Mouse (Mus musculus) myocyte (in vitro differentiated cells): ENCODE results near the gene Dzip1. TPM values are rescaled to one million over a fixed set of nuclear protein-coding genes. Genes with fewer than 3 reads are reported as not detected.

ENCODE experiments used
- H3K27me3 ChIP-seq: one replicate; pipeline ENCODE4 v1.6.1; 2011; ENCODE audit not compliant: control insufficient read depth, insufficient read depth, insufficient read length
- H3K36me3 ChIP-seq: one replicate; pipeline ENCODE4 v1.6.1; 2011; ENCODE audit not compliant: control insufficient read depth, insufficient read depth
- H3K4me2 ChIP-seq: one replicate; pipeline ENCODE4 v1.6.1; 2011; ENCODE audit warnings: low read depth, control low read depth
- H3K4me3 ChIP-seq: one replicate; pipeline ENCODE4 v1.5.1; 2011; ENCODE audit warnings: mild to moderate bottlenecking, control low read depth, moderate library complexity
- H3K79me2 ChIP-seq: one replicate; pipeline ENCODE4 v1.6.1; 2011; ENCODE audit not compliant: control insufficient read depth, insufficient read depth
- H3ac ChIP-seq: one replicate; pipeline ENCODE4 v1.6.1; 2011; ENCODE audit not compliant: control insufficient read depth, insufficient read length
- CEBPB ChIP-seq: IDR thresholded peaks from 2 replicates; pipeline ENCODE4 v1.6.1; 2011; ENCODE audit warnings: mild to moderate bottlenecking, moderate library complexity; ENCODE audit not compliant: poor library complexity, insufficient read depth, severe bottlenecking
- E2F4 ChIP-seq: IDR thresholded peaks from one replicate; pipeline ENCODE4 v1.6.1; 2011; ENCODE audit warnings: mild to moderate bottlenecking, control low read depth, moderate library complexity; ENCODE audit not compliant: insufficient read depth
- MAX ChIP-seq: IDR thresholded peaks from one replicate; pipeline ENCODE4 v1.6.1; 2011; ENCODE audit warnings: low read depth, mild to moderate bottlenecking, control low read depth
- MYOD1 ChIP-seq, 3 experiments: IDR thresholded peaks; one replicate each; pipeline ENCODE4 v1.6.1; 2011; ENCODE audit warnings: control low read depth in 2 of 3, low read depth in 2 of 3, mild to moderate bottlenecking in 2 of 3, moderate library complexity in 1 of 3; ENCODE audit not compliant: insufficient read length in 2 of 3, control insufficient read depth in 1 of 3
- MYOG ChIP-seq, 3 experiments: IDR thresholded peaks; one replicate each; pipeline ENCODE4 v1.6.1; 2011; ENCODE audit warnings: control low read depth in 2 of 3, low read depth in 2 of 3, mild to moderate bottlenecking in 2 of 3; ENCODE audit not compliant: insufficient read length in 2 of 3, control insufficient read depth in 1 of 3, insufficient read depth in 1 of 3
- POLR2A ChIP-seq: IDR thresholded peaks from one replicate; pipeline ENCODE4 v1.6.1; 2011; ENCODE audit warnings: low read depth, mild to moderate bottlenecking, control low read depth, moderate library complexity; ENCODE audit not compliant: insufficient read length
- POLR2AphosphoS2 ChIP-seq: IDR thresholded peaks from one replicate; pipeline ENCODE4 v1.6.1; 2011; ENCODE audit warnings: low read depth, control low read depth; ENCODE audit not compliant: insufficient read length
- REST ChIP-seq: IDR thresholded peaks from one replicate; pipeline ENCODE4 v1.6.1; 2011; ENCODE audit warnings: mild to moderate bottlenecking, control low read depth, moderate library complexity; ENCODE audit not compliant: insufficient read depth, insufficient read length
- SRF ChIP-seq: IDR thresholded peaks from one replicate; pipeline ENCODE4 v1.6.1; 2011; ENCODE audit warnings: low read depth; ENCODE audit not compliant: control insufficient read depth, insufficient read length
- TCF12 ChIP-seq: IDR thresholded peaks from one replicate; pipeline ENCODE4 v1.6.1; 2011; ENCODE audit warnings: mild to moderate bottlenecking, control low read depth; ENCODE audit not compliant: poor library complexity, insufficient read depth, severe bottlenecking
- TCF3 ChIP-seq: IDR thresholded peaks from one replicate; pipeline ENCODE4 v1.6.1; 2011; ENCODE audit warnings: low read depth, control low read depth; ENCODE audit not compliant: insufficient read length
- USF1 ChIP-seq: IDR thresholded peaks from one replicate; pipeline ENCODE4 v1.6.1; 2011; ENCODE audit warnings: low read depth, mild to moderate bottlenecking, control low read depth, moderate library complexity
- polyA plus RNA-seq: library from polyadenylated mRNA; unstranded; fragments of >200 nt; fragmentation: generic; extraction: Trizol; gene quantifications from one replicate; pipeline ENCODE4 v1.2.1, GENCODE M21; 2012; ENCODE audit warnings: missing spikeins

Dzip1 gene
- polyA plus RNA-seq, 1 experiment, result 3.8 TPM

DNA sequence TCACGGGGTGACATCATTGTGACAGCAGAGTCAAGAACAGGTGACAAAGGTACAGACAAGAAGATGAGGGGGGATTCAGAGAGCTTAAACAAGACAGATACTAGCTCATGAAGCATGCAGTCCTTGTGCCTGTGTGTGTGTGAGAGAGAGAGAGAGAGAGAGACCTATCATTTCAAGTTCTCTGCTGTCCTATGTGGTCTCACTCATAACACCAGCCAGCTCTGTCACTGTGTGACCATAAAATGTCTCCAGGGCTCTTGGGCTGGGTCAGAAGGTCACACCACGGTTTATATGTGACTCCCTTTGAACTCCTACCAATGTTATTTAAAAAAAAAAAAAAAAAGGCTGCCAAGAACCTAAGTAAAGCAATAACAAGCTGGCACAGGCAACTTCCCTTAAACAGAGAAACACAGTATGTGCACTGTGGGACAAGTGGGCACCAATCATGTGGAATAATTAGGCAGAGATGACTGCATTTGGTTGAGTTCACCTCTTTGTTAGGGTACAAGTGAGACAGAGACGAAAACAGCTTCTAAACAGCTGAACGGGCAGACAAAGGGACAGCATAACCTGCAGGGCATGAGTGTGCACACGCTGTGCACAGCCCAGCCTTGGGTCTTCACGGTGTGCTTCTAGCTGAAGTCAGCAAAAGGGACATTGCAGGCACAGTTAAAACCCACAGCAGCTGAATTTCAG lies 21.2 kb downstream of the Dzip1 start:
- TF ChIP-seq REST, result no peak
- no peak for TF ChIP-seq POLR2A
- no peak for TF ChIP-seq MYOD1 (IDR thresholded peaks at IDR 0.05; ENCODE audit: control insufficient read depth in 1 of 3, insufficient read length in 2 of 3, low read depth in 2 of 3)
- TF ChIP-seq MAX, result no peak
- H3K79me2 ChIP-seq, result no peaks in the 10 kb centered on the region
- H3K36me3 ChIP-seq, result peaks cover 15% of the 10 kb centered on the region
- no peaks in the 10 kb centered on the region for H3K27me3 ChIP-seq
- H3K4me2 ChIP-seq, result no peak overlapping the region
- no peak overlapping the region for H3ac ChIP-seq
- no peak overlapping the region for H3K4me3 ChIP-seq

DNA sequence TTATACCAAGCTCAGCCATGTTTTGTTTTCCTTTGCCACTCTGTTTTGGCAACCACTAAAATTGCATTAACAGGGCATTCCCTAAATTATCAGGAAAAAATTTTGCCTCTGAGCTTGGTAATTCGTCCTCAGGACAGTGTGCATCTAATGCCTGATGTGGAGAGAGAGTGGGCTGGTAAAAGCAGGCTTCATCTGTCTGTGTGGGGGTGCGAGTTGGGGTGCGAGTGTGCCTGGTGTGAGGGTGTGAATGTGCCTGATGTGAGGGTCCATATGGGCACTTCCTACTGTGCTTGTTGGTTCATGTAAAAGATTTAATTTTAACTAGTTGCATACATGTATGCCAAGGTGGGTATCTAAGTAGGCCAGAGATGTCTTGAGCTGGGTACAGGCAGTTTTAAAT lies 21.9 kb downstream of the Dzip1 start:
- H3ac ChIP-seq, result no peak overlapping the region
- TF ChIP-seq POLR2A (no peak), SRF (no peak), MAX (no peak), MYOD1 (IDR thresholded peaks at IDR 0.05; ENCODE audit: control insufficient read depth in 1 of 3, insufficient read length in 2 of 3, low read depth in 2 of 3) (no peak), TCF12 (no peak), TCF3 (no peak), MYOG (IDR thresholded peaks at IDR 0.05; ENCODE audit: control insufficient read depth in 1 of 3, insufficient read depth in 1 of 3, insufficient read length in 2 of 3, low read depth in 2 of 3) (no peak), REST (no peak), E2F4 (no peak), CEBPB (no peak), USF1 (no peak), POLR2AphosphoS2 (no peak)
- H3K4me2 ChIP-seq, result no peak overlapping the region
- H3K4me3 ChIP-seq, result no peak overlapping the region
- H3K27me3 ChIP-seq, result no peaks in the 10 kb centered on the region
- peaks cover 12% of the 10 kb centered on the region for H3K36me3 ChIP-seq
- no peaks in the 10 kb centered on the region for H3K79me2 ChIP-seq

DNA sequence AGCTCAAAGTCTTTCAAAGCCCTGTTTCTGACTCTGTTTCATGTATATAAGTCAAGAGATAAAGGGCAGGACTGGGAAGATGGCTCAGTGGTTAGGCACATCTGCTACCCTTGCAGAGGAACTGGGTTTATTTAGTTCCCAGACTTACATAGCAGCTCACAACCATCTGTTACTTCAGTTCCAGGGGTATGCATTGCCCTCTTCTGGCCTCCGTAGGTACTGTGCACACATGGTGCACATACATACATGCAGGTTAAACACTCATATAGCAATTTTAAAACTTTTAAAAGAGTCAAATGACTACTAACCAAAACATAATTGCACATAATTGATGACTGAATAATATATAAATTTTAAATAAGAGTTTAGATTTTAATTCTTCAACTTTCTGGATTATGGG lies 24.3 kb downstream of the Dzip1 start:
- Histone ChIP-seq H3K79me2 (no peaks in the 10 kb centered on the region), H3K4me3 (no peak overlapping the region), H3K36me3 (peaks cover 8% of the 10 kb centered on the region), H3K27me3 (no peaks in the 10 kb centered on the region), H3K4me2 (no peak overlapping the region), H3ac (no peak overlapping the region)
- TF ChIP-seq SRF, result no peak
- no peak for TF ChIP-seq USF1

DNA sequence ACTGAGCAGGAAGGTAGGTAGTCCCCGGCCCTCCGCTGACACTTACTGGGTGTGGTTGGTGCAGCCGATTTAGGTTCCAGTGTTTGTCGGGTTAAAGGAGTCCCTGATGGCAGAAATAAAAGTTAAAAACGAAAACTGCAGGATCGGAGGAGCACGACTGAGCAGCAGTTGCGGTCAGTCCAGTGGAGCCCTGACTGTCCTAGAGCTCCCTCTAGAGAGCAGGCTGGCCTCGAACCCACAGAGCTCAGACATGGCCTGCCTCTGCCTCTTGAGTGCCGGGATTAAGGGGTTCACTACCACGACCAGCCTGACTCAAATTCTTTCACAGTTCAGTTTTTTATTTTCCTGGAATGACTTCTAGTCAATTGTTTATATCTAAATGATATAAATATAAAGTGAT lies 25.3 kb downstream of the Dzip1 start:
- H3K79me2 ChIP-seq, result no peaks in the 10 kb centered on the region
- H3ac ChIP-seq, result no peak overlapping the region
- H3K4me3 ChIP-seq, result no peak overlapping the region
- H3K27me3 ChIP-seq, result no peaks in the 10 kb centered on the region
- no peak overlapping the region for H3K4me2 ChIP-seq
- TF ChIP-seq MYOD1 (IDR thresholded peaks at IDR 0.05; ENCODE audit: control insufficient read depth in 1 of 3, insufficient read length in 2 of 3, low read depth in 2 of 3) (no peak), SRF (no peak), MAX (no peak), MYOG (IDR thresholded peaks at IDR 0.05; ENCODE audit: control insufficient read depth in 1 of 3, insufficient read depth in 1 of 3, insufficient read length in 2 of 3, low read depth in 2 of 3) (no peak), TCF3 (no peak), TCF12 (no peak), E2F4 (no peak), REST (no peak), POLR2A (no peak), CEBPB (no peak), POLR2AphosphoS2 (no peak), USF1 (no peak)
- peaks cover 8% of the 10 kb centered on the region for H3K36me3 ChIP-seq

DNA sequence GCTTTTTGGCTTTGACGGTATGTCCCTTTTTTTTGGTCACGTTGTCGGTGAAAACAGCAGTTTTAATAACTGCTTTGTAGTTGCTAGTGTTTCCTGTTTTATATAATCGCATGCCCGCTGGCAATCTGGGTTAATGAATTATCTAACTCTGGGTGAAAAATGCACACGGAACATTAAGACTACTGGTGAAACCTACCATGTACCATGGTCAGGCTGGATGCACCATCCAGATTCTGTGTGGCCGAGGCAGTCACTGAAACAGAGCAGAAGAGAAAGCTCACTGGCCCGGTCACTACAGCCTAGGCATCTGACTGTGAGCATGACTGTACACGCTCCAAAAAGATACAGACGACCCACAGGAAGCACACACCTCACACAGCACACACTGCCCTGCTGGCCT lies 29.6 kb downstream of the Dzip1 start:
- peaks cover 8% of the 10 kb centered on the region for H3K36me3 ChIP-seq
- H3K27me3 ChIP-seq, result no peaks in the 10 kb centered on the region
- H3K4me3 ChIP-seq, result no peak overlapping the region
- H3ac ChIP-seq, result no peak overlapping the region
- no peak overlapping the region for H3K4me2 ChIP-seq
- H3K79me2 ChIP-seq, result no peaks in the 10 kb centered on the region
- TF ChIP-seq SRF (no peak), POLR2AphosphoS2 (no peak), MYOG (IDR thresholded peaks at IDR 0.05; ENCODE audit: control insufficient read depth in 1 of 3, insufficient read depth in 1 of 3, insufficient read length in 2 of 3, low read depth in 2 of 3) (no peak), TCF12 (no peak), USF1 (no peak), TCF3 (no peak), CEBPB (no peak)
